ENCODE assay signal across 20 mouse cellular contexts in the genomic region with DNA sequence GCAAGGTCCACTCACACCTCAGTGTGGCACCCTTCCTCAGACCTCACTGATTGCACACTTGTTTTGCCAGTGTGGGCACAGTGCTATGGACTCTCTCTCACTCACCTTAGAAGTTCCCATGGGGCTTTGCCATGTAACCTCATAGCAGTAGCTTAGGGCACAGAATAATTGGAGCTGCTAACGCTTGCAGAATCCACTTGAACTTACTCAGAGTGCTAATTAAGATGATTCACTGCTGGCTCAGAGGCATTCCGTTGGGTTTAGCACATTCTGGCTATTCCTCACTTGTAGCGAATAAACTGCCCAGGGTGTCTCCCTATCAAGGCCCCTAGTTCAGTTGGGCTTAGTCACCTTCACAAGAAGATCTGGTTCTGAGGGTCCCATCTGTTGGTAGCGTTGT. TPM values are rescaled to one million over a fixed set of nuclear protein-coding genes. Genes with fewer than 3 reads are reported as not detected.
"Had no signal": no experiment of that assay in that cellular context is flagged by ENCODE, and none has a peak within 500 bp of the region (broad histone marks: within the 10 kb centered on the region; RNA-seq: fewer than 3 reads in every experiment).

No protein-coding gene starts in this region.

- ATAC-seq: intestine, postnatal 0 days; liver, postnatal 0 days; midbrain, embryonic 16.5 days had no signal

- H3K27ac ChIP-seq: kidney, postnatal 0 days; left cerebral cortex, adult 2 months; limb, embryonic 12.5 days; liver, embryonic 13.5 days; lung, embryonic 15.5 days; macrophage; midbrain, embryonic 12.5 days; neural tube, embryonic 13.5 days; stomach, postnatal 0 days had no signal

- H3K27me3 ChIP-seq: limb, embryonic 12.5 days; lung, embryonic 15.5 days; midbrain, embryonic 12.5 days; neural tube, embryonic 13.5 days had no signal

- DNase-seq: kidney, adult 9 months; kidney, postnatal 36 days; layer of hippocampus, adult 9-11 months; liver; liver, embryonic 13.5 days; liver, postnatal 0 days; lung, postnatal 14 days; thymus, postnatal 14 days had no signal

- H3K9ac ChIP-seq: limb, embryonic 12.5 days; liver, embryonic 13.5 days; liver, postnatal 0 days; lung, embryonic 15.5 days; midbrain, embryonic 12.5 days; neural tube, embryonic 13.5 days had no signal

- H3K4me1 ChIP-seq: liver, embryonic 13.5 days; midbrain, embryonic 12.5 days had no signal

- H3K4me3 ChIP-seq: left cerebral cortex, adult 2 months; limb, embryonic 12.5 days; liver, embryonic 13.5 days; lung, embryonic 15.5 days; midbrain, embryonic 12.5 days; neural tube, embryonic 13.5 days had no signal

- H3K4me2 ChIP-seq: limb, embryonic 12.5 days; liver, embryonic 13.5 days; lung, embryonic 15.5 days; midbrain, embryonic 12.5 days; neural tube, embryonic 13.5 days had no signal

- H3K9me3 ChIP-seq: limb, embryonic 12.5 days; liver, embryonic 13.5 days; lung, embryonic 15.5 days; midbrain, embryonic 12.5 days; neural tube, embryonic 13.5 days had no signal

- H3K36me3 ChIP-seq: limb, embryonic 12.5 days; liver, embryonic 13.5 days; lung, embryonic 15.5 days; midbrain, embryonic 12.5 days; neural tube, embryonic 13.5 days had no signal

RNA-seq across cellular contexts. Expression of a gene that starts 47.4 kb away (rescaled TPM):
- total RNA-seq: layer of hippocampus, adult 18-20 months; left cerebral cortex, adult 2 months; left cerebral cortex, postnatal 14 days had no signal
- polyA plus RNA-seq: intestine, postnatal 0 days; kidney, postnatal 0 days; limb, embryonic 12.5 days; midbrain, embryonic 12.5 days; midbrain, embryonic 16.5 days had no signal
